ENCODE assay signal across 22 mouse cellular contexts in genomic region chr19:8585298-8585697, GRCm38 (mm10). TPM values are rescaled to one million over a fixed set of nuclear protein-coding genes. Genes with fewer than 3 reads are reported as not detected.
DNase-seq lines count a peak whose midpoint lies in the region; TF ChIP-seq lines count a peak whose summit lies in the region.
"Had no signal": no experiment of that assay in that cellular context is flagged by ENCODE, and none has a peak within 500 bp of the region (broad histone marks: within the 10 kb centered on the region; RNA-seq: fewer than 3 reads in every experiment).

No protein-coding gene starts in this region.

- peak; percentile 23 to 70; a peak in 3 of 4 replicates for TF ChIP-seq EP300 in MEL (IDR thresholded peaks at IDR 0.05; ENCODE audit: low read depth in 1 of 2, low read length in 2 of 2)

- H3K4me1 ChIP-seq in MEL (ENCODE audit: control insufficient read depth in 1 of 2, insufficient read depth in 2 of 2, low read length in 2 of 2) = peaks cover 0 to 3% of the 10 kb centered on the region in 2 experiments; a peak in 3 of 4 replicates

- TF ChIP-seq CTCF in layer of hippocampus, adult 2 months (conservative IDR thresholded peaks at IDR 0.05) = no peak
- TF ChIP-seq CTCF in MEL (IDR thresholded peaks at IDR 0.05 in 2 of 3, conservative IDR thresholded peaks at IDR 0.05 in 1 of 3; ENCODE audit: control insufficient read depth in 1 of 3, insufficient read depth in 1 of 3, low read depth in 2 of 3, low read length in 3 of 3, poor library complexity in 1 of 3, severe bottlenecking in 1 of 3) = no peak

- no peak for TF ChIP-seq POLR2A in MEL (IDR thresholded peaks at IDR 0.05; ENCODE audit: control insufficient read depth in 1 of 2, insufficient read depth in 1 of 2, low read depth in 1 of 2, low read length in 2 of 2, poor library complexity in 1 of 2)

- H3K4me3 ChIP-seq in layer of hippocampus, adult 2 months = no peak overlapping the region
- H3K4me3 ChIP-seq in MEL (ENCODE audit: control insufficient read depth in 1 of 2, insufficient read depth in 1 of 2, low read depth in 2 of 2, low read length in 2 of 2) = no peak overlapping the region

- no peak overlapping the region for H3K9ac ChIP-seq in MEL (ENCODE audit: control insufficient read depth, low read depth, low read length, poor library complexity, severe bottlenecking)

- TF ChIP-seq RAD21 in MEL (IDR thresholded peaks at IDR 0.05; ENCODE audit: low read depth, low read length) = no peak

- no peak for DNase-seq in layer of hippocampus, adult 2 months (ENCODE audit: low spot score in 2 of 2)
- DNase-seq in layer of hippocampus, adult 9-11 months = no peak
- peak; percentile 17 for DNase-seq in MEL (ENCODE audit: low read depth, low spot score)
- DNase-seq in lung, postnatal 10 days = no peak
- DNase-seq: adrenal gland, adult 2 months; adrenal gland, adult 8-10 months; adrenal gland, postnatal 10 days; adrenal gland, postnatal 14 days; adrenal gland, postnatal 25 days; adrenal gland, postnatal 36 days; B cell, adult 2 months; cerebellum, adult 11 months; cerebellum, adult 11-12 months; cerebellum, adult 18-20 months; cerebellum, adult 2 months had no signal

- H3K9me3 ChIP-seq in MEL (replicated peaks; ENCODE audit: insufficient read depth, low read length) = no peaks in the 10 kb centered on the region
- H3K9me3 ChIP-seq: G1E had no signal

- no peaks in the 10 kb centered on the region; a peak in 1 of 4 replicates for H3K36me3 ChIP-seq in MEL (ENCODE audit: control insufficient read depth in 1 of 2, insufficient read depth in 2 of 2, low read length in 2 of 2)
- H3K36me3 ChIP-seq: G1E had no signal

- H3K27me3 ChIP-seq in MEL (ENCODE audit: control insufficient read depth in 1 of 2, insufficient read depth in 2 of 2, low read length in 2 of 2) = no peaks in the 10 kb centered on the region
- H3K27me3 ChIP-seq: CH12.LX had no signal

- no peaks in the 10 kb centered on the region for H3K79me2 ChIP-seq in MEL (ENCODE audit: control insufficient read depth, insufficient read depth, low read length, poor library complexity)

- H3K27ac ChIP-seq in layer of hippocampus, adult 2 months = peak overlapping the region; percentile 43
- no peak overlapping the region for H3K27ac ChIP-seq in MEL (ENCODE audit: control insufficient read depth, low read depth, low read length)

TF ChIP-seq in MEL, 35 proteins besides CTCF, POLR2A, EP300 and RAD21:
- TF ChIP-seq MYC (IDR thresholded peaks at IDR 0.05; ENCODE audit: low read depth, low read length) = no peak
- TF ChIP-seq ETS1 (IDR thresholded peaks at IDR 0.05; ENCODE audit: low read depth, low read length) = peak; percentile 28; the same call in 1 of the 2 replicates
- TF ChIP-seq SIN3A (IDR thresholded peaks at IDR 0.05; ENCODE audit: low read length) = no peak
- no peak for TF ChIP-seq MAX (IDR thresholded peaks at IDR 0.05; ENCODE audit: low read length)
- TF ChIP-seq GATA1 (IDR thresholded peaks at IDR 0.05; ENCODE audit: low read depth, low read length) = peak; percentile 32; the same call in 1 of the 2 replicates
- TF ChIP-seq ZC3H11A (IDR thresholded peaks at IDR 0.05; ENCODE audit: low read depth, low read length) = no peak
- TF ChIP-seq ZNF384 (IDR thresholded peaks at IDR 0.05; ENCODE audit: low read depth, low read length) = peak; percentile 65
- no peak for TF ChIP-seq ZMIZ1 (IDR thresholded peaks at IDR 0.05; ENCODE audit: low read depth, low read length)
- peak; percentile 62 for TF ChIP-seq TCF12 (IDR thresholded peaks at IDR 0.05; ENCODE audit: low read depth, low read length)
- TF ChIP-seq POLR2AphosphoS5 (IDR thresholded peaks at IDR 0.05; ENCODE audit: borderline replicate concordance, low read depth, low read length) = no peak

RNA-seq across cellular contexts. Expression of gene Slc22a8, which starts 5.8 kb away (rescaled TPM):
- 1 to 10 TPM; 6.6 to 9.7 TPM for total RNA-seq in layer of hippocampus, adult 2 months (2021)
- total RNA-seq in MEL (2012; rRNA removed) = not detected in 2 replicates
- not detected for polyA plus RNA-seq in MEL (2012; ENCODE audit: insufficient read depth in 1 of 2, insufficient read length in 2 of 2, low read depth in 1 of 2, low replicate concordance in 2 of 2, missing spikeins in 1 of 2)
- total RNA-seq: CH12.LX, ES-E14 had no signal
- polyA plus RNA-seq: C2C12, G1E, Patski had no signal

RNA-seq across cellular contexts. Expression of gene Slc22a6, which starts 32.5 kb away (rescaled TPM):
- 1 to 10 TPM; 2.2 to 2.8 TPM for total RNA-seq in layer of hippocampus, adult 2 months (2021)
- total RNA-seq in MEL (2012; rRNA removed) = not detected in 2 replicates
- not detected for polyA plus RNA-seq in MEL (2012; ENCODE audit: insufficient read depth in 1 of 2, insufficient read length in 2 of 2, low read depth in 1 of 2, low replicate concordance in 2 of 2, missing spikeins in 1 of 2)
- total RNA-seq: adrenal gland, adult 2 months; adrenal gland, adult 8-10 months; adrenal gland, postnatal 10 days; adrenal gland, postnatal 14 days; adrenal gland, postnatal 25 days; adrenal gland, postnatal 36 days; CH12.LX; ES-E14 had no signal
- polyA plus RNA-seq: activated CD4-positive, CD25-positive, alpha-beta regulatory T cell, adult 4 months; adrenal gland, adult 2 months; C2C12; CD4-positive, CD25-positive, alpha-beta regulatory T cell, adult 4 months; G1E; Patski had no signal
